Mouse (Mus musculus): Measurements from ENCODE around the gene Mybpc1.
"Not testable (repeated sequence)": the region's sequence is repeated elsewhere in the genome, so short reads cannot be mapped to it uniquely, and the experiment has no call there.

The Mybpc1 gene

DNA sequence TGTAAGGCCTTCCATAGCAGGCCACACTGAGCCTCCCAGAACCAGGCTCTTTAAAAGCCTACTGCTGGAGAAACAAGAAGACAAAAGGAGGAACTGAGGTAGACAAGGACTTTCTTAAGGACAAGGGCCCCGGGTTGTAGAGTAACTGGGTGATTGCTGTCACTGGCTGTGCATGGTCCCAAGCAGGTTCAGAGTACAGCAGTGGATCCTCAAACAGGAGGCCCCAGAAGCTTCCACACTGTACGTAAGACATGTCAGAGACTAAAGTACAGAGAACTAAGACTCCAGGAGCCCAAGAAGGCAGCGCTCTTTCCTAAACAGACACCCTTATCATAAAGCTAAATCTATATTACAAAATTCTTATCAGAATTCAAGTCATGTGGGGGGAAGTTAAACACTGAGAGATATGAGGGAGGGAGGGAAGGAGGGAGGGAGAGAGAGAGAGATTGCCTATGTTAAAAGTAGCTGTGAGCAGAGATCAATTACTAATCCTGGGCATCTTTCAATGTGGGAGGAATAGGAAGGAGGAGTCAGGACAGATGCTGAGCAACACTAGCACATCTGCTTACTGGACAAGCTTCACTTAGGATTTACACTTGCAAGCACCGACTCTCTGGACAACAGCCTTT, 109.9 kb downstream of the Mybpc1 start:
- no peak for DNase-seq (ENCODE audit: low spot score)

- no peak for DNase-seq (ENCODE audit: low spot score)
Observed at GRCm38 (mm10) chr10:88492658-88493057, 112.3 kb downstream of the Mybpc1 start.

GRCm38 (mm10) chr10:88491632-88492031, 113.3 kb downstream of the Mybpc1 start:
- no peak for DNase-seq (ENCODE audit: low spot score)

DNA sequence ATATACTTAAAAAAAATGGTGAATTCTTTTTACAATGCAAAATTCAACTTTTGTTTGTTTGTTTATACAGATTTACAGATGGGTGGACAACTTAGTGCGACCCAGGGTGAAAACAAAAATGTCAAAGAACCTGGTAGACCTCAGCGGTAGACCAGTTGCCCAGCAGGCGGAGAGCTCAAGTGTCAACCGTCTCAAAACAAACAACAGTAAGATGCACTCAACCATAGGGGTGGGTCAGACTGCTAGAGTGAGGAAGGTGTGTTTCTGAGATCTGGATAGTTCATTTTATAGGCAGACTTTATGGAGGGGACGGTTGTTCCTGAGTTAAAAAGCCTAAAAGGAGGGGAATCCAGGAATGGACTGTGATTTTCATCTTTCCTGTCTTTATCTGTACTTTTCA, 116.3 kb downstream of the Mybpc1 start:
- DNase-seq (ENCODE audit: low spot score): no peak

DNA sequence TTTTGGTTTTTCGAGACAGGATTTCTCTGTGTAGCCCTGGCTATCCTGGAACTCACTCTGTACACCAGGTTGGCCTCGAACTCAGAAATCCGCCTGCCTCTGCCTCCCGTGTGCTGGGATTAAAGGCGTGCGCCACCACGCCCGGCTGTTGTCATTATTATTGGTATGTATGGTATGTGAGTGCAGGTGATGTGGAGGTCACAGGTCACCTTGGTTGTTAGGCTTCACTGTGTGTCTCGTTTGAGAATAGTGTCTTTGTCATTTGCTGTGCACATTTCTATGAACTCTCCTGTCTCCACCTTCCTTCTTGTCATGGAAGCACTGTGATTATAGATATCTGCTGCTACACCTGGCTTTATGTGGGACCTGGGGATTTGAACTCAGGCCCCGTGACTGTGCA, 122.1 kb downstream of the Mybpc1 start:
- not testable (repeated sequence) for DNase-seq (ENCODE audit: low spot score)
